Mouse (Mus musculus) lung, adult 10 weeks (tissue): ENCODE data around the gene Ctcf. TPM values are rescaled to one million over a fixed set of nuclear protein-coding genes. Genes with fewer than 3 reads are reported as not detected.

ENCODE experiments used
- polyA plus RNA-seq: library from polyadenylated mRNA; stranded (reverse); fragments of 350-450 nt; fragmentation: Illumina TruSeq; extraction: RNeasy Lipid Tissue Mini Kit (QIAGEN cat#74804); gene quantifications from one replicate; pipeline ENCODE4 v1.2.3, GENCODE M21; 2014; ENCODE audit warnings: low read depth, low replicate concordance; ENCODE audit not compliant: insufficient read depth

Gene Ctcf
- polyA plus RNA-seq = 25.0 TPM

GRCm38 (mm10) chr8:105636018-105636962 lies at the start of gene Ctcf:
TSS of gene Ctcf (plus strand) at chr8:105636568.

GRCm38 (mm10) chr8:105604804-105605381 lies 31.5 kb upstream of the Ctcf start, which contains the start of gene Ripor1:
TSS of gene Ripor1 (plus strand) at chr8:105605255.

GRCm38 (mm10) chr8:105636963-105637510 lies 669 bp downstream of the Ctcf start, which contains the start of gene Agrp:
TSS of gene Agrp (minus strand) at chr8:105637393.

GRCm38 (mm10) chr8:105685796-105686308 lies 49.5 kb downstream of the Ctcf start, which contains the start of gene Carmil2:
TSS of gene Carmil2 (plus strand) at chr8:105686274.

GRCm38 (mm10) chr8:105700966-105701824 lies 64.8 kb downstream of the Ctcf start, which contains the start of the genes Acd and Pard6a:
TSS of gene Acd (minus strand) at chr8:105701102.
TSS of gene Pard6a (plus strand) at chr8:105701148.

GRCm38 (mm10) chr8:105707498-105708403 lies 71.4 kb downstream of the Ctcf start, which contains the start of the genes 4933405L10Rik and Enkd1:
TSS of gene 4933405L10Rik (plus strand) at chr8:105707655.
TSS of gene Enkd1 (minus strand) at chr8:105708210.

Other genes with a start within 250 kb of the Ctcf start
- gene Kctd19, start 223.1 kb upstream of the Ctcf start, polyA plus RNA-seq = 0.21 TPM
- 6.2 TPM for gene Lrrc36, start 223.0 kb upstream of the Ctcf start, polyA plus RNA-seq
- 588 TPM for gene Tppp3, start 165.0 kb upstream of the Ctcf start, polyA plus RNA-seq
- gene Zdhhc1, start 139.7 kb upstream of the Ctcf start, polyA plus RNA-seq = 33.8 TPM
- gene Hsd11b2, start 117.8 kb upstream of the Ctcf start, polyA plus RNA-seq = 0.74 TPM
- 95.5 TPM for gene Atp6v0d1, start 70.5 kb upstream of the Ctcf start, polyA plus RNA-seq
- 24.7 TPM for gene Ripor1, start 31.3 kb upstream of the Ctcf start, polyA plus RNA-seq
- 4.4 TPM for gene Agrp, start 825 bp downstream of the Ctcf start, polyA plus RNA-seq
- gene Carmil2, start 49.7 kb downstream of the Ctcf start, polyA plus RNA-seq = 2.7 TPM
- 22.3 TPM for gene Acd, start 64.5 kb downstream of the Ctcf start, polyA plus RNA-seq
- 12.1 TPM for gene Pard6a, start 64.6 kb downstream of the Ctcf start, polyA plus RNA-seq
- not detected for gene 4933405L10Rik, start 71.1 kb downstream of the Ctcf start, polyA plus RNA-seq
- 4.8 TPM for gene Enkd1, start 71.6 kb downstream of the Ctcf start, polyA plus RNA-seq
- 9.4 TPM for gene Gfod2, start 122.1 kb downstream of the Ctcf start, polyA plus RNA-seq
- 7.8 TPM for gene Ranbp10, start 190.8 kb downstream of the Ctcf start, polyA plus RNA-seq
- 3.0 TPM for gene Tsnaxip1, start 191.2 kb downstream of the Ctcf start, polyA plus RNA-seq
- gene Cenpt, start 216.7 kb downstream of the Ctcf start, polyA plus RNA-seq = 8.7 TPM
- 29.0 TPM for gene Thap11, start 218.6 kb downstream of the Ctcf start, polyA plus RNA-seq
- gene Nutf2, start 224.0 kb downstream of the Ctcf start, polyA plus RNA-seq = 73.5 TPM
- 11.8 TPM for gene Edc4, start 244.3 kb downstream of the Ctcf start, polyA plus RNA-seq